14 mouse cellular contexts compared by ENCODE assay signal in the genomic region with DNA sequence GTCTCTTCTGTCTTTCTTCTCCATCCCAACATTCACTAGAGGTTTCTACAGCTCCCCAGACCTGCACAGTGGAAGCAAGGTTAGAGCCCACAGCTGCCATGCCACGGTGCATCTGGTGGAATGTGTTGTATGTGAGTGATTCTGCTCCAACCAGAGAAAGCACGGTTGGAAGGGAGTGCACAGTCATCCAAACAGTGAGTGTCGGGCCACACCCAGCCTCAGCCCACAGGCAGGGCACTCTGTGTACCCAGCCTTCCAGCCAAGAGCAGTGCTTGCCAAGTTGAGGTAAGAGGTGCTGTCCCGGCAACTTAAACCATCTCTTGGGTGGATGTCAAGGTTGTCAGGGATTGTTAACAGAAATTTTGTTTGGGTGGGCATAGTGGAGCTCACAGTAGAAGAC. TPM values are rescaled to one million over a fixed set of nuclear protein-coding genes. Genes with fewer than 3 reads are reported as not detected.
DNase-seq lines count a peak whose midpoint lies in the region; ATAC-seq and TF ChIP-seq lines count a peak whose summit lies in the region.
"Had no signal": no experiment of that assay in that cellular context is flagged by ENCODE, and none has a peak within 500 bp of the region (broad histone marks: within the 10 kb centered on the region; RNA-seq: fewer than 3 reads in every experiment).

No protein-coding gene starts in this region.

- peak; percentile 46 for DNase-seq in lung, postnatal 0 days (ENCODE audit: low spot score)
- no peak for DNase-seq in lung, adult 2 months
- peak; percentile 37 for DNase-seq in c-Kit-positive CD71-positive TER-119-positive erythroid progenitor cells, embryonic 14.5 days (ENCODE audit: low spot score)
- peak; percentile 57 for DNase-seq in large intestine, adult 2 months (ENCODE audit: low read depth, low spot score)
- DNase-seq in left cerebral cortex, adult 18-20 months (ENCODE audit: low spot score in 2 of 2) = no peak
- DNase-seq in yolk sac, embryonic 10.5 days (ENCODE audit: low spot score) = no peak
- DNase-seq in frontal cortex, postnatal 14 days (ENCODE audit: low spot score in 2 of 2) = no peak
- DNase-seq: cerebellum, adult 18-20 months; layer of hippocampus, adult 9-11 months; spleen, adult 18-20 months had no signal

- H3K27me3 ChIP-seq in lung, postnatal 0 days (replicated peaks; ENCODE audit: insufficient read depth, low read length) = no peaks in the 10 kb centered on the region
- H3K27me3 ChIP-seq: limb, embryonic 13.5 days; midbrain, embryonic 12.5 days had no signal

- H3K27ac ChIP-seq in lung, postnatal 0 days (ENCODE audit: low read length) = no peak overlapping the region
- H3K27ac ChIP-seq: kidney, postnatal 0 days; limb, embryonic 13.5 days; midbrain, embryonic 12.5 days had no signal

- H3K9me3 ChIP-seq in lung, postnatal 0 days (ENCODE audit: low read length) = no peaks in the 10 kb centered on the region
- H3K9me3 ChIP-seq: midbrain, embryonic 12.5 days had no signal

- no peak for TF ChIP-seq CTCF in lung, postnatal 0 days (IDR thresholded peaks at IDR 0.05)
- no peak for TF ChIP-seq CTCF in lung, adult 2 months (IDR thresholded peaks at IDR 0.05; ENCODE audit: insufficient read depth, low read length)

- no peak overlapping the region for H3K9ac ChIP-seq in lung, postnatal 0 days (replicated peaks; ENCODE audit: low read depth)
- H3K9ac ChIP-seq: limb, embryonic 13.5 days; midbrain, embryonic 12.5 days had no signal

- no peaks in the 10 kb centered on the region for H3K36me3 ChIP-seq in lung, postnatal 0 days (ENCODE audit: insufficient read depth, low read length)
- H3K36me3 ChIP-seq: limb, embryonic 13.5 days; midbrain, embryonic 12.5 days had no signal

- peak; percentile 40; the same call in 1 of the 2 replicates for TF ChIP-seq EP300 in lung, postnatal 0 days (IDR thresholded peaks at IDR 0.05)

- TF ChIP-seq POLR2A in lung, adult 2 months (IDR thresholded peaks at IDR 0.05; ENCODE audit: borderline replicate concordance, extremely low read depth, low read depth, low read length) = no peak

- H3K4me3 ChIP-seq in lung, postnatal 0 days (ENCODE audit: low read depth, low read length) = no peak overlapping the region
- no peak overlapping the region for H3K4me3 ChIP-seq in lung, adult 2 months (replicated peaks; ENCODE audit: extremely low read depth, low read depth, low read length)
- H3K4me3 ChIP-seq: limb, embryonic 13.5 days; midbrain, embryonic 12.5 days had no signal

- no peaks in the 10 kb centered on the region for H3K4me1 ChIP-seq in lung, postnatal 0 days (ENCODE audit: insufficient read depth, low read depth, low read length)
- no peaks in the 10 kb centered on the region for H3K4me1 ChIP-seq in lung, adult 2 months (ENCODE audit: control insufficient read depth, insufficient read depth, low read length)
- H3K4me1 ChIP-seq: limb, embryonic 13.5 days; midbrain, embryonic 12.5 days had no signal

- 36% methylated on average over 4 of the region's 4 CpGs for WGBS in lung, postnatal 0 days
- WGBS in lung, adult 2 months = 35% methylated on average over 4 of the region's 4 CpGs
- 14% methylated on average over 4 of the region's 4 CpGs for WGBS in large intestine, adult 2 months

- ATAC-seq in lung, postnatal 0 days = peak; percentile 83
- ATAC-seq in megakaryocyte progenitor cell, adult 5-6 weeks (replicated peaks; ENCODE audit: poor library complexity) = peak; percentile 91

- no peak overlapping the region for H3K4me2 ChIP-seq in lung, postnatal 0 days (replicated peaks; ENCODE audit: low read depth, low read length)
- H3K4me2 ChIP-seq: limb, embryonic 13.5 days; midbrain, embryonic 12.5 days had no signal

RNA-seq across cellular contexts. Expression of a gene that starts 10.6 kb away (rescaled TPM):
- polyA plus RNA-seq in lung, postnatal 0 days (2015; fragmentation: Nextera tagmentation; extraction: Ambion mirVana) = 5.8 and 6.6 TPM in 2 replicates
- polyA plus RNA-seq in lung, adult 2 months (2012; rRNA removed) = 11.3 and 21.1 TPM in 2 replicates
- 7.8 and 9.2 TPM in 2 replicates for polyA plus RNA-seq in large intestine, adult 2 months (2012; rRNA removed)
- 5.6 and 6.1 TPM in 2 replicates for total RNA-seq in megakaryocyte progenitor cell, adult 5-6 weeks (2015)
- total RNA-seq in megakaryocyte progenitor cell, adult 5-6 weeks (2017) = 6.0 and 7.4 TPM in 2 replicates
- total RNA-seq in left cerebral cortex, adult 18-20 months (2021) = 10 to 100 TPM; 18.7 to 21.7 TPM

RNA-seq across cellular contexts. Expression of a gene that starts 12.5 kb away (rescaled TPM):
- polyA plus RNA-seq in lung, postnatal 0 days (2015; fragmentation: Nextera tagmentation; extraction: Ambion mirVana) = 61.3 and 62.5 TPM in 2 replicates
- 101 and 132 TPM in 2 replicates for polyA plus RNA-seq in lung, adult 2 months (2012; rRNA removed)
- polyA plus RNA-seq in large intestine, adult 2 months (2012; rRNA removed) = 63.8 and 102 TPM in 2 replicates
- total RNA-seq in megakaryocyte progenitor cell, adult 5-6 weeks (2015) = 154 TPM in 2 replicates
- total RNA-seq in megakaryocyte progenitor cell, adult 5-6 weeks (2017) = 11.2 and 12.1 TPM in 2 replicates
- 10 to 100 TPM; 49.2 to 53.4 TPM for total RNA-seq in left cerebral cortex, adult 18-20 months (2021)

RNA-seq across cellular contexts. Expression of a gene that starts 47.2 kb away (rescaled TPM):
- polyA plus RNA-seq in lung, postnatal 0 days (2015; fragmentation: Nextera tagmentation; extraction: Ambion mirVana) = 0.37 TPM in 2 replicates
- 0.15 and 0.24 TPM in 2 replicates for polyA plus RNA-seq in lung, adult 2 months (2012; rRNA removed)
- 0.05 and 0.16 TPM in 2 replicates for polyA plus RNA-seq in large intestine, adult 2 months (2012; rRNA removed)
- not detected in 2 replicates for total RNA-seq in megakaryocyte progenitor cell, adult 5-6 weeks (2015)
- total RNA-seq in megakaryocyte progenitor cell, adult 5-6 weeks (2017) = not detected in 2 replicates
- under 1 TPM; 0.23 to 0.26 TPM for total RNA-seq in left cerebral cortex, adult 18-20 months (2021)
- polyA plus RNA-seq: midbrain, embryonic 12.5 days had no signal

Comparison
In these comparisons a context has a peak if more than half of its experiments do, and no peak if none do; other contexts are left out.
1. DNase-seq: peak in lung, postnatal 0 days (single experiment), c-Kit-positive CD71-positive TER-119-positive erythroid progenitor cells, embryonic 14.5 days (single experiment) and large intestine, adult 2 months (single experiment); none in lung, adult 2 months (single experiment), left cerebral cortex, adult 18-20 months (0 of 2), yolk sac, embryonic 10.5 days (single experiment) and frontal cortex, postnatal 14 days (0 of 2).